Mouse (Mus musculus) kidney, adult 18-20 months (tissue): ENCODE measurements around the gene Bhlhe41.

Experiments used
- DNase-seq: peaks from one replicate; pipeline ENCODE4 v3.0.0; 2021

Bhlhe41 gene

DNA sequence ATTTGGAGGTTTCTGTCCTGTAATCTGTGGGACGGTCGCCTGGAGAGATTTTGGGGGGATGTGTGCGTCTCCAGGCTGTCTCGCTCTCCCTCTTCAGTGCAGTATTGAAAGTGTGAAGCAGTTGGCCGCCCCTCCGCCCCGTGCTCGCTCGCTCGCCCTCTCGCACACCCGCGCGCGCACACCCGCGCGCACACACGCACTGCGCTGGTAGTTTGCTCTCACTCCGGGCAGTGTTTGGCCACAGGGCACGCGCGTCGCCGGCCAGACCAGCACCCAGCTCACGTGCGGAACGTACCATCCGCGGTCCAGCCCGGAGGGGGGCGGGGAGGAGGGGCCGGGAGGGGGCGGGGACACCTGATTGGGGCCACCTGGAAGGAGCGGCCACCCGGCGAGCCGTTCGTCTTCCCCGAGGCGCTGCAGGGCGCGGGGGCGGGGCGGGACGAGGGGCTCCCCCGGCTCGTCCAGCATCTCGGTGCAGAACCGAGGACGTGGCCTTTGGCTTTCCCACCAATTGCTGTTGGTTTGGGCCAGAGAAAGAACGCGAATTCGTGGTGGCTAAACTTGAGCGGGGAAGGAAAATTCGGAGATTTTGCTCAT is at the start of gene Bhlhe41:
Gene Bhlhe41, minus strand, starts transcription at position 270 of the 597 bp plus-strand sequence.
- peak; percentile 74 for DNase-seq

- DNase-seq, result no peak
Measured at GRCm38 (mm10) chr6:145912232-145912631, 46.9 kb upstream of the Bhlhe41 start.

GRCm38 (mm10) chr6:145910469-145911426 is 45.4 kb upstream of the Bhlhe41 start:
- no peak for DNase-seq

- DNase-seq, result no peak
Measured at GRCm38 (mm10) chr6:145909943-145910342, 44.6 kb upstream of the Bhlhe41 start.

- peak; percentile 7 for DNase-seq
Measured at GRCm38 (mm10) chr6:145906096-145906890, 40.9 kb upstream of the Bhlhe41 start.

- DNase-seq, result no peak
Measured at GRCm38 (mm10) chr6:145904616-145905015, 39.3 kb upstream of the Bhlhe41 start.

DNA sequence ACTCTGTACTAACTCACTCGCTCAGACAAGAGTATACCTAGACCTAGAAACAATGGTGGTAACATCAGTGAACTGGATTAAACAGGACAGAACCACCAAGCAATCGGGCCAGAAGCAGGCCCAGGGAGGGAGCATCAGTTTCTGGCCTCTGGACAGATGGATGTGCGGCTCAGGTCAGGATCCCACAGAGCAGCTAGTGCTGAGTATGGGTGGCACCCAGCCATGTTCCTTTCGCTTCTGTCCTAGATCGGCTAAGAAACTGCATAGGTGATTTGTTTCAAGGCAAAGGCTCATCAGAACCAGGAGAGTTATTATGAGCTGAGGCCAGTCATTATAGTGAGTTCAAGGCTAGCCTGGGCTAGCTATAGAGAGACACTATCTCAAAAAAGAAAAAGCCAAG is 38.8 kb upstream of the Bhlhe41 start:
- no peak for DNase-seq

- no peak for DNase-seq
Measured at GRCm38 (mm10) chr6:145894669-145895342, 29.4 kb upstream of the Bhlhe41 start.

DNA sequence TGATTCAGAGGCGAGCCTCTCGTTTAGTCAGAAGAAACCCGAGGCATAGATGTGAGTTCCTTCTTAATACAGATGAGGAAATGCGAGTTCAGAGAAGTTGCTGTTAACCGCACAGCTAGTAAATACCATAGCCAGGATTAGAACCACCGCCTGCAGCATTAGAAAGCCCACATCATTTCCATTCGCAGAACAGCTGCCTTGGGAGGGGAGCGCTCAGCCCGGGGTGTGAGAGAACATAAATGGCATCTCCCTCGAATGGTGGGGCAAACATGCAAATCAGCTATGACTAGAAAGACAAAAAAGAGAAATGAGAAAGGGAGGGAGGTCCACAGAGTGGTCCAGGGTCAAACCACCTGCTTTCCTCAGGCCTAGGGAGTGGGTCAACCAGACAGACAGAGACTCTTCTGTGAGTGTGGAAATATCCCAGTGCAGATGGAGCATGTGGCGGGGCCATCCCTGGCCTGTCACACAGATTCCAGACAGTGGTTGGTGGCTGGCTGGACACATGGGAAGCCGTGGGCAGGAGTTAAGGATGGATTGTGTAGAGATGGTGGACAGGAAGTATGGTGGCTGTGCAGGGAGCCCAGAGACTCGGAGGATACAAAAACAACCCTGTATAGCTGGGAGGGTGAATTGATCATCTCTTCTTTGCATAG is 28.1 kb upstream of the Bhlhe41 start:
- no peak for DNase-seq

DNA sequence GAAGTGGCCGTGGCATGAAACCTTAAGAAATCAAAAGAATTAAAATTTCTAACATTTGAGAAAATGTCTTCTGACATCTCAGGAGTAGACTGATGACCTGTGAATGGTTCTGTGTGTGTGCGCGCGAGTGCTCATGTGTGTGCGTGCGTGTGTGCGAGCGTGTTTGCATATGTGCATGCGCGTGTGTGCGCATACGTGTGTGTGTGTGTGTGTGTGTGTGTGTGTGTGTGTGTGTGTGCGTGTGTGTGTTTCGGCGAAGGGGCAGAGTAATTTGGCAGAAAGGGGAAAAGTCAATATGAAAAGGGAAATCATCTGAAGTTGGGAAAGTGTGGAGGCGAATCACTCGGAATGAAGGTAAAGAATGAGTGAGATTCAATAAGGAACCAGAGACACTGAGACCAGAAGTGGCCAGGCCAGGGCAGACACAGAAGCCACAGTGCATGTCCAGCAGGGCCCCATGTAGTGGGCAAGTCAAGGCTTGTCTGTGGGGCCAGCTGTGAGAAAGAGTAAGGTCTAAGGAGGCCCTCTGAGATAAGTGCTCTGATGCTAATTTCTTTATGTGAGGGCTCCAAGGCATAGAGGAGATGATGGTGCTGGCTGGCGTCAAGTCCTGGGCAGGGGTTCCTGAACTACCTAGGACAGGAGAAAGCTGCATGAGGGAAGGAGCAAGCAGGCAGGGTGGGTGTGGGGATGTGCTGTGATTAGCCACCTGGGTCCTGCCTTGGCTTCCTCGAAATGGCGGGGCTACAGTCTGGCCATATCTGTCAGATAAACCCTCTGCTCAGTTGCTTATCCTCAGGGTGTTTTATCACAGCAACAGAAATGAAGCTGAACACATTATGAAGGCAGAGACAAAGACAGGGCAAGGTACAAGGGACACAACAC is 27.3 kb upstream of the Bhlhe41 start:
- DNase-seq, result no peak

- no peak for DNase-seq
Measured at GRCm38 (mm10) chr6:145891951-145892350, 26.6 kb upstream of the Bhlhe41 start.

DNA sequence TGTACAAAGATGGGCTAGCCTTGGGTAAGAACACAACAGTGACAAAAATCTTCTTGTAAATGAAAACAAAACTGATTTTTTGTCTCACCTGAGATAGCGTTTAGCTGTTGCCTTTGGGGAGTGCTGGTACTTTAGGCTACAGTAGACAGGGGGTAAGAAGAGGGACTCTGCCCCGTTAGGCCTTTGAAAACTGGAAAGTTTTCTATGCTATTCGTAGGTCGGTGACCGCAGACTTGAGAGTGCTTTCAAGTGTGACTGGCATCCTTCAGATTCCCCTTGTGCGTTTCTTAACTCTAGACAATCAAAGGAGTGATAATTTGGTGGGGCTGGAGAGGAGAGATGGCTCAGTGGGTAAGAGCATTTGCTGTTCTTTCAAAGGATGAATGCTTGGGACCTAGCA is 22.4 kb upstream of the Bhlhe41 start:
- DNase-seq, result no peak

DNA sequence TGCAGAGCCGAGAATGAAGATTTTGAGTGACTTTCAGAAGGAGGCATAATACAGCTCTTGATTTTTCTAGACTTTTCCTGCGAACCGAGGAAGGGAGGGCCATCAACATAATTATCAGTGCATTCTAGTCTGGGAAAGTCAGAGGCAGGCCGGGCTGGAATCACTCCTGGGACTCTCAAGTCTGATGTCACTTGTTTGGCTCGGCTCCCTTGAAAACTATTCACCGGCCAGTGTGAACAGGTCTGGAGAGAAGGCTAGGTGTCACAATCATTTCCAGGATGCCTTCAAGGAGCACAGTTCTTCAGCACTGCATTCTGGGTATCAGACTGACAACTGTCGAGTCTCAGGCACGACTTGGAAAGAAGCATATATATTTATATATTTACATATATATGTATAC is 20.9 kb upstream of the Bhlhe41 start:
- no peak for DNase-seq

DNA sequence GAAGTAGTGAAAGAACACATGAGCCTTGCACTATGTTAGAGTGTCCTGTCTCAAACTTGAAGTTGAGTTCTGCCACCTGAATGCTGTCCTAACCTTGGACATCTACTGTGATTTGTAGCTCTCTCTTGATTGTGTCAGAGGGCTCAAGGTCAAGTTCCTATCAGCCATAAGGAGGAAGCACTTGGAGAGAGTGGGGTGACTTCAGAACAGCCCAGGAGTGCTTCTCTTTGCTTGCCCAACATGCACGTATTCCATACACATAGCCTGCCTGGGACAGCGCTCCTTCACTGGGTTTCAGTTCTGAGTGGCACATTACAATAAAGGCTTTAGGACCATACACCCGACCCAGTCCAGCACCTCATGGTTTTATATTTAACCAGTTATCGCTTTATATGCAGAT is 19.7 kb upstream of the Bhlhe41 start:
- DNase-seq, result no peak

DNA sequence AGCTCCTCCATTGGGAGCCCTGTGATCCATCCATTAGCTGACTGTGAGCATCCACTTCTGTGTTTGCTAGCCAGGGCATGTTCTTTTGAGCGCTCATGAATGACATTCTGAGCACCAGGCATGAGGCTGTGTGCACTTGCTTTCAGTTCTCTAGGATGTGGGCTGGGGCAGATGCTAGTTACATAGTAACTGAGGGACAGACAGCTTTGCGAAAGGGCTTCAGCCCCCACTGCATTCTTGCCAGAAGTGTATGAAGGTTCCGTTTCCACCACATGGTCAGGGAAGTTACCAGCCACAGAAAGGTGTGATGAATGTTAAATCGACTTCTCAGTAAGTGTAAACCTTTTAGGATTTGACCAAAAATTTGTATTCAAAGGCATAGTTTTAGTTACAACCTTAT is 18.3 kb upstream of the Bhlhe41 start:
- no peak for DNase-seq

- DNase-seq, result no peak
Measured at GRCm38 (mm10) chr6:145883010-145883409, 17.7 kb upstream of the Bhlhe41 start.

DNA sequence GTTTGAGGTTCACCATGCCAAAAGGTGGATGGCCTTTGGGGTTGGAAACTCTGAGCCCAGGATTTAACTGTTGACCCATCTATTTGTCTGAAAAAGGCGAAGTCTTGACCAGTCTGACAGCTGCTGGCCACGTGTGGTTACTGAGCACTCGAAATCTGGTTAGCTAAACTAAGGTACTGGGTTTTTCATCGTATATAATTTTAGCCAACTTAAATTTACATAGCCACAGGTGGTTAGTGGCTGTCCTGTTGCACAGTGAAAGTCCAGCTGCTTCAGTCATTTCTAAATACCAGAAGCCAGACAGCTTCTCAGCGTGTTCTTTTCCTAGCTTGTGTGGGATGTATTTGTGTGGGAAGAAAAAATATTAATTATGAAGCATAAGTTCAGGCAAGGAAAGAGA is 15.3 kb upstream of the Bhlhe41 start:
- no peak for DNase-seq

- no peak for DNase-seq
Measured at GRCm38 (mm10) chr6:145876986-145877735, 11.8 kb upstream of the Bhlhe41 start.

GRCm38 (mm10) chr6:145873354-145873753 is 8.0 kb upstream of the Bhlhe41 start:
- DNase-seq, result no peak

DNA sequence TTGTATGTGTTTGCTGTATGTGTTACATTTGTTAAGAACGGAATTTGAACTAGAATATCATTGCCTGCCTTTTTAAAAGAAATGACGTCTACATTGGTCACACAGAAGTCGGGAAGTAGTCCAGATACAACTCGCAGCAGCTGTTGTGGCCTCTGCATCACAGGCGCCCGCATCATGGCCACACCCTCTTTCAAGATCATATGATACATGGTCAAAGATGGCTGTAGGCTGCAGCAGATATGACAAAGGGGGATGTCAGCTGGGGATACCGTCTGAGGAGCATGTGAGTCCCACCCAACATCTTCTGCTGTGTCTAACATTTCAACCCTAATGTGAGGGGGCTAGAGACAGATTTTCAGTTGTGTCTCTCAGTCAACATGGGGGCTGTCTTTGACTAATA is 6.7 kb upstream of the Bhlhe41 start:
- DNase-seq, result no peak
